Mouse (Mus musculus) hematopoietic stem cell, adult 5-6 weeks (primary cell): Measurements from ENCODE around the gene Zer1. TPM values are rescaled to one million over a fixed set of nuclear protein-coding genes. Genes with fewer than 3 reads are reported as not detected.
"Not testable (repeated sequence)": the region's sequence is repeated elsewhere in the genome, so short reads cannot be mapped to it uniquely, and the experiment has no call there.

Experiments used
- ATAC-seq, 2 experiments: fragments of 125-278 bp in 1 of 2; replicated peaks in 1 of 2; 2 replicates each; pipeline ENCODE4 v1.8.0; 2016 to 2017; ENCODE audit warnings: inconsistent platforms in 2 of 2, mild to moderate bottlenecking in 2 of 2, moderate number of reproducible peaks in 2 of 2, low read depth in 1 of 2, moderate TSS enrichment in 1 of 2; ENCODE audit not compliant: low FRiP score in 2 of 2, poor library complexity in 2 of 2, severe bottlenecking in 2 of 2, insufficient read depth in 1 of 2, low TSS enrichment in 1 of 2
- total RNA-seq: library from RNA; stranded (forward); fragments of 172-1452, 232-1000 nt; gene quantifications from 2 replicates; pipeline ENCODE4 v1.2.3, GENCODE M21; 2017

The Zer1 gene
- total RNA-seq, 1 experiment from 2014 or later: 12.6 TPM

DNA sequence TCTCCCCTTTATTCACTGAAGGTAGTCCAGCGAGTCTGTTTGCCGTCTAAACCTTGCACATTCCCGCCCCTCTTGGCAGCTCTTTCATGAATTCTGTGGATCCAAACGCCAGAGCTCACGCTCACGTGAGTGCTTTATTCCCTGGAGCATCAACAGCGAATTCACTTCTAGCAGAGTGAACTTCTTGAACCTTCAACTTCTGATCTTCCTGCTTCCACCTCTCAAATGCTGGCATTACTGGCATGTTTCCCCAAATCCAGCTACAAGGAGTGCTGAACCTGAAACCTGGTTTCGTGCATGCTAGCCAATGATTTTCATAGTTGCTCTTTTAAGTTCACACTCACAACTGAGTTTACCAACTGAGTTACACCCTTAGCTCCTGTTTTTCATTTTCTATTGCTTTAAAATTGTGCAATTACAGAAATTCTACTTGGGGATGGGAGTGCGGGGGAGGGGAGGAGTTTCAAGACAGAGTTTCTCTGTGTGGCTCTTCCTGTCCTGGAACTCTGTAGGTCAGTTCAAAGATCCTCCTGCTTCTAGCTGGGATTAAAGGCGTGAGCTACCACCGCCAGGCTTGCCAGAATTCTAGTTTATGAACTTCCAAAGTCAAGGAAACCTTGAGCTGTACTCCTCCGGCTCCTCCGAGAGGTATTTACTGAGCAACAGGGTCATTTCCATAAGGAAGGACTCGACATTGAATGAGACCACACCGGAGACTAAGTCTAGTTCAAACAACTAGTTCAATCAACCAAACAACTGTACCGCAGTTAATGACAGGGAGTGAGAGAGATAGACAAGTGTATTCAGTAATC is 8.6 kb upstream of the Zer1 start:
- no peak for ATAC-seq

GRCm38 (mm10) chr2:30131240-30131639 is 6.9 kb upstream of the Zer1 start:
- not testable (repeated sequence) for ATAC-seq

GRCm38 (mm10) chr2:30130156-30130555 is 5.8 kb upstream of the Zer1 start:
- ATAC-seq: no peak

- ATAC-seq: no peak
Observed at GRCm38 (mm10) chr2:30128789-30129188, 4.4 kb upstream of the Zer1 start.

- ATAC-seq: peak in 1 of 2 experiments; percentile 11; a peak in 1 of 4 replicates
Observed at GRCm38 (mm10) chr2:30123729-30124471, 485 bp downstream of the Zer1 start.

DNA sequence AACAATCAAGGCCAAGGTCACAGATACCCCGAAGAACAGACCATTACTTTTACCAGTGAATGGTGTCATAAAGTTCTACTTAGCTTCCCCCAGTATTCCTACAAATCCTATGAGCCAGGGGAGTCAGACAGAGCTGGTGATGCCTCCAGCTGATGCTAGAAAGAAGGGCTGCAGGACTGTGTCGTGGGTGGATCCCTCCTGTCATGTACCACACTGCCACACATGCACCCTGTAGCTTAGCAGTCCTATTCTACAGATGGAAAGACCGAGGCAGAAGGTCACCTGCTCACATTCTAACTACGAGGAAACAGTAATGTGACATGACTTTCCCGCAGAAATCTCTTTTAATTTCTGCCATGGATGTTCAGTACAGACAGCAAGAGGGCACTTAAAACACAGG is 1.6 kb downstream of the Zer1 start:
- no peak for ATAC-seq

- ATAC-seq: no peak
Observed at GRCm38 (mm10) chr2:30120269-30120668, 4.1 kb downstream of the Zer1 start.

DNA sequence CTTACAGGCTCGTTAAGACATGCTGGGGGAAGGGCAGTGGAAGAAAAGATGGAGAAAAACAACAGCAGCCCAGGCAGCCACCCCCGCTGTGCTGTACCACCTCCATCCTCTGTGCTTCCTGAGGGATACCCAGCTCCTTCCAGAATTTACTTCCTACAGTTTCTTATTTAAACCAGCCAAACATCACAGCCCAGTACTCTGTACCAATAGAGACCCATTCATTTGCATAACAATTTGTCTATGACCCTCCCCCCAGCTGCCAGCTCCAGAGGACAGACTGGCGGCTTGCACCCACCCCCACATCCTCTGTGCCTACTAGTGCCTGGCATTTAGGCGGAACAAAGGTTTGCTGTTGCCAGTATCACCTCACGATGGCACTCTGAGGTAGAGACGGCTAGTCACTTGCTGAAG is 4.7 kb downstream of the Zer1 start:
- no peak for ATAC-seq

DNA sequence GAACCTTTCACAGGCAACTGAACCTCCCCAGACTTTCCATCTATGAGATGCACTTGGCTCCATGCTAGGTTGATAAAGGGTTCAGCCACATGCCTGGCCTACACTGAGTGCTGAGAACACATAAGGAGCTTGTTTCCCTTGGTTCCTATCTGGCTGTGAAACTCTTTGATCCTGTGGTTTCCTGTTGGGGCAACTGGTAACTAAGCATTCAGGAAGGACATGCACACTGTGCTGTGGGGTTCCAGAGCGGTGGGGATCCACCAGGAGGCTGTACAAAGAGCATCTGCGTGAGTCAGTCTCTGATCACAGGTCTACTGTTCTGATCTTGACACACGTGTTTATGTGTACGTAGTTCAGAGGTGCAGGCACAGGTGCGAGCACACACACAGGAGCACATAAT is 11.8 kb downstream of the Zer1 start:
- ATAC-seq: peak; percentile 54 to 61

DNA sequence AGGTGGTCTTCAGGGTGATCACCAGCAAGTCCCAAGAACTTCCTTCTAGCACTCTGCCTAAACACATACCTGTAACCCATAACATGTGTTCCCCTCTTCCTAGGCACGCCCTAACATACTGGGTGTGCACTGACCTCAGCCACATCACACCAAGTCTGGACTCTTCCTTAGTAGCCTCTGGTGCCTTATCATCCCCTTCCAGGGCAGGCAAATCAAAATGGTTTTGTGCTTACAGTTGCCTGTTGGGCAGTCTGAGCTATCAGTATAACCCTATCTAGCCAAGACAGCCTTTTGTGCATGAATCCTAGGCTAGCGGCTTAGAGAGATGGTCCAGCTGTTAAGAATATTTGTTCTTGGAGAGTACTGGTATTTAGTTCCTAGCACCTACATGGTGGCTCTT is 12.9 kb downstream of the Zer1 start:
- no peak for ATAC-seq

DNA sequence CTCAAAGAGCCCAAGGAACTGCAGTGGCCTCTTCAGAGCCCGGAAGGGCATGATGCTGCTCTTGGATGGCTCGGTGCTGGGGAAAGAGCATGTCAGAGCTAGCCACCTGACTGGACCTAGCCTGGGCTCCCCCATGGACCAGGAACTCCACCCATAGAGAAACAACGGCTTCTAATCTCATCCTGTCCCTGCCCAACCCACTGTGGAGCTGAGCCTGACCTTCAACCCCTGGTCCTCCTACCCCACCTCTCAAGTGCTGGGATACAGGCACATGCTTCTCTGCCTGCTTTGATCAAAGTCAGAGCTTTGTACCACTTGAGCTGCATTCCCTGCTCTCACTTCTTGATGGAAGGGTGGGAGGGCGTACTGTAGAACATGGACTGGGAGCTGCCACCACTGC is 16.1 kb downstream of the Zer1 start:
- ATAC-seq: no peak

DNA sequence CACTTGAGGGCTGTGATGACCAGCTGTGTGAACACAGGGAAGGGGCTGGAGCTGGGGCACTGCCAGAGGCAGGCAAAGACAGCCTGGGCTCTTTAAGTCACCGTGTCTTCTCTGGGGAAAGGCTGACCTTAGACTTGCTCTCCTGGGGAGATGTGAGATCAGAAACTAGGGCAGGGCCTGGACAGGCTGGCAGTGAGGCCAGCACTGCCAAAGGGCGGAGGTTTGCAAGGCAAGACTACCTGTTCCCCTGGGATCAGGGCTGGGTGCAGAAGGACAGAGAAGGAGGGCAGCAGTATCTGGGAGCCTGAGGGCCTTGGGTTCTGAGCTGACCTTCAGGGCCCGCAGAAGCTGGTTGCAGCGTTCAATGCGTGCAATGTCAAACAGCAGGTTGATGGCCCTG is 16.7 kb downstream of the Zer1 start:
- no peak for ATAC-seq

GRCm38 (mm10) chr2:30106364-30106763 is 18.0 kb downstream of the Zer1 start:
- peak; percentile 52 to 78; a peak in 2 of 4 replicates for ATAC-seq

GRCm38 (mm10) chr2:30100214-30100613 is 24.2 kb downstream of the Zer1 start:
- ATAC-seq: no peak

DNA sequence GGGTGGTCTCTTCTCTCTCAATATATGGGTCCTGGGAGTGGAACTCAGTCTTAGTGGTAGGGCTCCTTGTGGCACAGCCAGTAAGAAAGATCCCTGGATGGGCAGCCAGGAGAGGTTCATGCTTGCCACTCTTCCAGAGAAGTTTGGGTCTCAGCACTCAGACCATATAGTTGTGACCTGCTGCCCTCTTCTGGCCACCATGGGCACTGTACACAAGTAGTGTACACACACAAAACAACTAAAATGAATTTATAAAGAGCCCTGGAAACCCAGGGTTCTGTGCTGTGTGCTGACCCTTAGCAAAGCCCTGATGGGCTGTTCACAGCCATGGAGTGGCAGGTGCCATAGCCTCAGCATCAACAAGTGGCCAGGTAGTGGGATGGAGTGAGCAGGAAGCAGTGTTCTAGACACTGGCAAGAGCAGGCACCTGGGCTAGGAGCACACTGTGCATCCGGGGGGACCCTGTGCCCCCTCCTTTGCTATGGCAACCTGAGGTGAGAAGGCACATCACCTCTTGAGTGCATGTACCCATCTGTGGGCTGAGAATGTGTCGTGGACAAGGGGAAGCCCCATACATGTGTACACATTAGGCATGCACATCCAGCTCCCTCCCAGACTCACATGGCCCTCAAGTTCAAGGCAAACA is 28.4 kb downstream of the Zer1 start:
- peak in 1 of 2 experiments; percentile 28; a peak in 1 of 4 replicates for ATAC-seq

GRCm38 (mm10) chr2:30094208-30094588 is 30.2 kb downstream of the Zer1 start:
- ATAC-seq: no peak

DNA sequence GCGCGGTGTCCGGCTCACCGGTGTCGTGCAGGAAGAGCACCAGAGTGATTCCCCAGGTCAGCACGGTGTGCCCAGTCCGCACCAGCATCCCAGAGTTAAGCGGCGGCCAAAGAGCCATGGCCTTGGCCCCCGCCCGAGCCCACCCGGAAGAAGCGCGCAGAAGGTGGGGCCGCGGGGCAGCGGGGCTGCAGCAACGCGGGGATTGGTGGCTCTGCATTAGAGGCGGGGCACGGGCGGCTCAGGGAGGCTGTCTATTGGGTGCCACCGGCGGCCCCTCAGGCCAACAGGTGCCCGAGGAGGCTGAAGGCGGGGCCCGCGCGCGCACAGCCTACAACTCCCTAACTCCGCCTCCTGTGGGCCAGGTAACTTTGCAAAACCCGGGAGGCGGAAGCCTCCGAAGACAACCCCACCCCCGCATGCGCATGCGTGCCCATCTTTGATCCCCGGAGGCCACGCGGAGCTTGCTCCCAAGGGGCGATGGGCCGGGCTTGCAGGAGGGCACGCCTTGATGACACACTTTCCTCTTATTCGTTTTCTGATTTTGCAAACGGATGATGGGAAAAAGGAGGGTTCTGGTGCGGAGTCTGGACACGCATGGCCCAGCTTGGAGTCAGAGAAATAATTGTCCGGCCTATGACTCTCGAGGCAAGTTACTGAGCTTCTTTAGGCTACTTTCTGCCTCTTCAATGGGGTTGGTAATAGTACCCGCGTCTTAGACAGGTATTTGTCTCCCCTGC is 30.7 kb downstream of the Zer1 start, which contains the start of gene Zdhhc12:
Gene Zdhhc12, minus strand, starts transcription at position 178 of the 737 bp plus-strand sequence.
- peak; percentile 92 to 95 for ATAC-seq
